Mouse (Mus musculus) embryonic fibroblast, embryonic 13.5 days (primary cell): ENCODE data around the gene Klf13. TPM values are rescaled to one million over a fixed set of nuclear protein-coding genes. Genes with fewer than 3 reads are reported as not detected.

ENCODE experiments used
- H3K27ac ChIP-seq: 2 replicates; pipeline ENCODE4 v1.5.1; 2012; ENCODE audit warnings: low read length, control low read depth, inconsistent platforms; ENCODE audit not compliant: insufficient read depth
- H3K4me1 ChIP-seq: 2 replicates; pipeline ENCODE4 v1.6.1; 2011; ENCODE audit warnings: low read length; ENCODE audit not compliant: control insufficient read depth, insufficient read depth
- H3K4me3 ChIP-seq: 2 replicates; pipeline ENCODE4 v1.5.1; 2011; ENCODE audit warnings: mild to moderate bottlenecking, control low read depth, low read length; ENCODE audit not compliant: insufficient read depth
- CTCF ChIP-seq: IDR thresholded peaks from 2 replicates; pipeline ENCODE4 v1.5.1; 2011; ENCODE audit warnings: mild to moderate bottlenecking, control low read depth, low read length, moderate library complexity, borderline replicate concordance; ENCODE audit not compliant: insufficient read depth
- POLR2A ChIP-seq: IDR thresholded peaks from 2 replicates; pipeline ENCODE4 v1.6.1; 2011; ENCODE audit warnings: low read depth, mild to moderate bottlenecking, control low read depth, low read length, moderate library complexity
- polyA plus RNA-seq: library from polyadenylated mRNA; stranded (reverse); fragments of >200 nt; gene quantifications from 2 replicates; pipeline ENCODE4 v1.2.4, GENCODE M21; 2011; ENCODE audit warnings: low read depth; ENCODE audit not compliant: missing spikeins, insufficient read length

The Klf13 gene
- polyA plus RNA-seq = 34.6 and 40.2 TPM in 2 replicates

DNA sequence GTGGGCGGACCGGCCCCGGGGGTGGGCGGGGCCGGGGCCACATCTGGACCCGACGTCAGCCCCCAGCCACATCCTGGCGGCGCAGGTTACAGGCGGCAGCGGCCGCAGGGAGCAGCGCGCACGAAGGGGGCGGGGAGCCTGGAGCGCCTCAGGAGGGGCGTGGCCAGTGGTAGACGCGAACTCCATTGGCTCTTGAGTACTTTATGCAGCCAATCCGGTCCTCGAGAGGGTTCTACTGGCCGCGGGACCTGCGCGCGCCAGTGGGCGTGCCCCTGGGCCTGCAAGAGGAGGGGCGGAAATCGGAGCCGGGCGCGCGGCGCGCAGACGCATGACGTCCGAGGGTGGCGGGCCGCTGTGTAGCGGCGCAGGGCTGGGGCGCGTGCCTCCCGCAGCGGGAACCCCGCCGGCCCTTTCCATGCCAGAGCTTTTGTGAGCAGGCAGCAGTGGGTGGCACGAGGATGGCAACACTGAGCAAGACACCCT, at the start of gene Klf13:
TSS of gene Klf13 (minus strand) at position 2 of the 483 bp plus-strand sequence.
- peak within 1 kb of the TSS; percentile 88 for H3K27ac ChIP-seq
- no peak for TF ChIP-seq CTCF
- TF ChIP-seq POLR2A = peak; percentile 87
- H3K4me3 ChIP-seq = peak within 1 kb of the TSS; percentile 97
- peaks cover 13% of the 10 kb centered on the region for H3K4me1 ChIP-seq

DNA sequence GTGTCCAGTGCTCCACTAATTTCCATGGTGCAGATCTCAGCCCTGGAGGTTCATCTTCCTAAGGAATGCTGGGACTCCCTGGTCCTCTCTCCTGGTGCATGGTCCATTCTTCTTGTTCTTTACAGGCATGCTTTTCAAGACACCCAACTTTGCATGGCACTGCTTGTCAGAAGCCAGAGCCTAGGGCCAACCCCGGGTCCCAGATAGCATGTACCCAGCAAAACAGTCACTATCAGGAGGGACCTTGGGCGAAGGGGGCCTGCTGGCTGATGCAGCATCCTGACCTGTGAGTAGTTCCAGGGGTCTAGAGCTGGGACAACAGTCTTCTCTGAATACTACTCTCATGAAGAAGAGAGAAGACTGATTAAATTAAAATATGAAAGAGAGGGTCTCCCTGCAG, 49.7 kb upstream of the Klf13 start:
- H3K27ac ChIP-seq = no peak overlapping the region
- no peak overlapping the region for H3K4me3 ChIP-seq
- H3K4me1 ChIP-seq = no peaks in the 10 kb centered on the region
- TF ChIP-seq POLR2A (no peak), CTCF (no peak)

DNA sequence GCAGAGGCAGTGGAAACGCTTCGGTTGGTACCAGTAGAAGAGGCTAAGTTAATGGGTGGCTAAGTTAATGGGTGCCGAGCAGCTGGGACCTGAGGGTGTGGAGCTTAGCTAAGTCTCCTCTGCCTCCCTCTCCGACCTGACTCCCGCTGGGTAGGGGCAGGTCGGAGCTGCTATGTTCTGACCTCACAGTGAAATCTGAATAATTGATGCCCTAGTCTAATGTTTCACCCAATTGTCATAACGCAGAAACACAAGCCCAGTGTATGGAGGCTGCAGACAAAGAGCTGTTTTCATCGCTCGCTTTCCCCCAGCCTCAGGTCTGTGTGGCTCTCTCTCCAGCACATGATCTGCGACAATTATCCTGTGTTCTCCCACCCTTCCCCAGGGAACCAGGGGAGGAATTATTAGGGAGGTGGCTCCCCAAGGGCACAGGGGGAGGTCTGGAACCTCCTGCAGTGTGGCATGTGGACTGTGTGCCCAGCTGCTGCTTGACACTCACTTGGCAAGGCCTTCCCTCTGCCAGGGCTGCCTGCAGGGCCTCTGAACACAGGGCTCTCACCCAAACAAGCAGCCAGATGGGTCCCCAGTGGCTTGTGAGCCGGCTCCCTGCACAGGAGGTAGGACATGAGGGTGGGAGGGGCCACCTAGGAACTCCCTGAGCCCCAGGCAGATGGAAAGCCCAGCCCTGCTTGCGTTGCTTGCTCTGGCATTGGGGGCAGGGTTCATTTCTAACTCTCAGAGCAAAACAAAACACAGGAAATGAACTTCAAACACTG, 47.9 kb upstream of the Klf13 start:
- no peak for TF ChIP-seq POLR2A
- no peak overlapping the region for H3K27ac ChIP-seq

DNA sequence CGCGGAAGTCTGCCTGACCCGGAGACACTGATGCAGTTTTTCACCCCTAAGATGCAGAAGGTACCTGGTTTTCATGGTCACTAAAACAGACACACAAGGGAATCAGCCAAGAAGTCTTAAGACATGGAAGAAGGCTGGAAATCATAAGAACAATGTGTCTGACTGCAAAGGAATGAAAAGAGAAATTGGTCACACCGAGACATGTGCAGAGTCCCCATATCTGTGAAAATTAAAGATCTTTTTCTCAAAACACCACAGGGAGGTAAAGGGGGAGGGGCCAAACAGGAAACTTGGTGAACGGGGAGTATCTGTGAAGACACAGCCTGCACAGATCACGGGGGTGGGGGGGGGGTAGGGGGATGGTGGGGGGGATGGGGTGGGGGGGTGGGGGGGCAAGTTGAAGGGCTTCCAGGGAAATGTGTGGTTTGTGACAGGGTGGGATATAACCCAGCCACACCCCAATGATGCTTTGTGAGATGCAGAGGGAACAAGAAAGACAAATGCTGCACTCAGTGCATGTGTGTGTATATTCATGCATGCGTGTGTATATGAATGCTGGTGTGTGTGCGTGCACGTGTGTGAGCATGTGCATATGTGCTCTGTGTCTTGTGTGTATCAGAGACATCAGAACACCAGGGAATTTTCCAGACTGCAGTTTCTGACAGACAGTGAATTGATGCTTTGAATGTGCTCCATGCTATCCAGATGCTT, 47.1 kb upstream of the Klf13 start:
- H3K27ac ChIP-seq = no peak overlapping the region
- no peaks in the 10 kb centered on the region for H3K4me1 ChIP-seq
- TF ChIP-seq POLR2A (no peak), CTCF (no peak)
- no peak overlapping the region for H3K4me3 ChIP-seq

More for the DNA sequence above, 47.9 kb upstream of the Klf13 start:
- Histone ChIP-seq H3K4me3 (no peak overlapping the region), H3K4me1 (no peaks in the 10 kb centered on the region)

DNA sequence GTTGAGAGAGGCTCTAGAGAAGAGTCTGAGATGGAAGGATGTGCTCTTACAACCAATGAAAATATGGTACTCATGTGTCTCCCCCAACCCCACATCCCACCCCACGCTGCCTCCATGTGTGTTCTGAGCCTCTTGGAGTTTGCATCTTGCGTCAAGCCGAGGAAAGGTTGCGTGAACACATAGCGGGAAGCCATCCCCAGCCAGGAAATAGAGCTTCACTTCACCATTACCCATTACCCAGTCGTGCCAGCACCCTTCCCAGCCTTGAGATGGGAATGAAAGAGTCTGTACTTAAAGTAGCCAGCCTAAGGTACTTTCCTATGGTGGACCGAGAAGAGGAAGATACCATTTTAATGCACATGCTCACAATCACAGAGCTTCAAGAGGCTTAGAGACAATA, 46.6 kb upstream of the Klf13 start:
- no peaks in the 10 kb centered on the region for H3K4me1 ChIP-seq
- no peak overlapping the region for H3K4me3 ChIP-seq
- TF ChIP-seq POLR2A (no peak), CTCF (no peak)

DNA sequence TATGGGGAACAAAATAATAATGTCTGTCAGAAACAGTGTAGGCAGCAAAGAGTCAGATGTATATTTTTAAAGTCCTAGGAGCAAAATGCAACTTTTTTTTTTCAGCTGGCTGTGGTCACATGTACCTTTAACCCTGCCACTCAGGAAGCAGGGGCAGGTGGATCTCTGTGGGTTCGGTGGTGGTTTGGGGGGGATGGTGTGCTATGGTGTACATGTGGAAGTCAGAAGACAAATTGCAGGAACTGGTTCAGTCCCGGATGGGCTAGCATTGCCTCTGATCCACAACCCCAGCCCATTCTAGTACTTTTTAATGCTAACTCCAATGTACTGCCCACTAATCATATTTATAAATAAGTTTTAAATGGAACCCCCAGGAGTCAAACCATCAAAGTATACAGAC, 45.6 kb upstream of the Klf13 start:
- TF ChIP-seq CTCF (no peak), POLR2A (no peak)
- no peak overlapping the region for H3K27ac ChIP-seq
- no peak overlapping the region for H3K4me3 ChIP-seq

More for the DNA sequence above, 46.6 kb upstream of the Klf13 start:
- H3K27ac ChIP-seq = no peak overlapping the region

DNA sequence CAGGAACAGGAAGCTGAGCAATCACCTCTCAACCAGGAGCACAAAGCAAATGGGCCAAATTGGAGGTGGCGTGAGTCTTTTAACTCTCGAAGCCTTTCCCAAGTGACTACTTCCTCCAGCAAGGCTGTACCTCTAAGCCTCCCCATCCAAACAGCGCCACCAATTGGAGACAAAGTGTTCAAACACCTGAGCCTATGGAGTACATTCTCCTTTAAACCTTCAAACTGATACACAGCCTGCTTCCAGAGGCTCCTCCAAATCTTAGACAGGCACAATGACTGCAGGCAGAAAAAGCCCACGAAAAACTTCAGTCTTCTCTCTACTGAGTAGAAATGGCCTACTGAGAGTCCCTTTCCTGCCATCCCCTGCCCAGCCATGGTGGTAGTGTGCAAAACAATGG, 38.9 kb upstream of the Klf13 start:
- Histone ChIP-seq H3K4me1 (no peaks in the 10 kb centered on the region), H3K27ac (no peak overlapping the region), H3K4me3 (no peak overlapping the region)
- TF ChIP-seq CTCF = no peak
- no peak for TF ChIP-seq POLR2A

More for the DNA sequence above, 45.6 kb upstream of the Klf13 start:
- no peaks in the 10 kb centered on the region for H3K4me1 ChIP-seq

DNA sequence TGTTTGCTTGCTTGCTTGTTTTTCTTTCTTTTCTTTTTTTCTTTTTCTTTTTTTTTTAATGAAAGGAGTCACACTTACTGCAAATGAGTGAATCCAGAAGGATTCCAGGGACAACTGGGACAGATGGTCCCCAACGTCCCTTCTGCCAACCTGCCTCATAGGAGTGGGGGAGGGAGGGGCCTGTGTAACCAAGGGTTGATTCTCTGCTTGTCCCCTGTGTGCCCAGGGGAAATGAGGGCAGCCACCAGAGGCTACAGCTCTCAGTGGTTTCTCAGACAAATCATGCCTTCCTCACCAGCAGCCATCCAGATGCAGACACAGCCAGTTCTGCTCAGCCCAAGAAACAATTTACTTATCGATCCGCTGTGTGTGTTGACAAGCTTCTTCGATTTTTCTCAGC, 32.3 kb upstream of the Klf13 start:
- H3K4me1 ChIP-seq = no peaks in the 10 kb centered on the region
- TF ChIP-seq CTCF (no peak), POLR2A (no peak)

DNA sequence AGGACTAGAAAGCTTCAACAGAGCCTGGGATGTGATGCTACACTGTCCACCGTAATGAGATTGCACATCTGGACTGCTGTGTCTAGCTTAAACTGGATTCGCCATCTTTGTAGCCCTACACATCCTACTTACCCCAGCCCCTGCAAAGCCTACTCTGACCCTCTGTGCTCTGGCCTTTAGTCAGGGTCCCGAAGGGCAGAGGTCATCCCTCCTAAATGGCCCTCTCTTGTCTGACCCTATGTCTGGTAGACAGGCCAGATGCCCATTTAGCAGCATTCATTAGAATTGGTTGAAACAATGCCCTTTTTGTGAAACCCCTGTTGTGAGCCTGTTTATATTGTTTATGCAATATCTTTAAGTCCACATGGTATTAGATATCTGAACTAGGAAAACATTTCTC, 31.2 kb upstream of the Klf13 start:
- Histone ChIP-seq H3K4me3 (no peak overlapping the region), H3K27ac (no peak overlapping the region), H3K4me1 (no peaks in the 10 kb centered on the region)
- TF ChIP-seq CTCF (no peak), POLR2A (no peak)

More for the DNA sequence above, 32.3 kb upstream of the Klf13 start:
- H3K27ac ChIP-seq = no peak overlapping the region
- H3K4me3 ChIP-seq = no peak overlapping the region
